Mouse (Mus musculus) myocyte (in vitro differentiated cells): ENCODE measurements around the gene Klk15. TPM values are rescaled to one million over a fixed set of nuclear protein-coding genes. Genes with fewer than 3 reads are reported as not detected.

ENCODE experiments used
- H3K27me3 ChIP-seq: one replicate; pipeline ENCODE4 v1.6.1; 2011; ENCODE audit not compliant: control insufficient read depth, insufficient read depth, insufficient read length
- H3K36me3 ChIP-seq: one replicate; pipeline ENCODE4 v1.6.1; 2011; ENCODE audit not compliant: control insufficient read depth, insufficient read depth
- H3K4me2 ChIP-seq: one replicate; pipeline ENCODE4 v1.6.1; 2011; ENCODE audit warnings: low read depth, control low read depth
- H3K4me3 ChIP-seq: one replicate; pipeline ENCODE4 v1.5.1; 2011; ENCODE audit warnings: mild to moderate bottlenecking, control low read depth, moderate library complexity
- H3K79me2 ChIP-seq: one replicate; pipeline ENCODE4 v1.6.1; 2011; ENCODE audit not compliant: control insufficient read depth, insufficient read depth
- H3ac ChIP-seq: one replicate; pipeline ENCODE4 v1.6.1; 2011; ENCODE audit not compliant: control insufficient read depth, insufficient read length
- CEBPB ChIP-seq: IDR thresholded peaks from 2 replicates; pipeline ENCODE4 v1.6.1; 2011; ENCODE audit warnings: mild to moderate bottlenecking, moderate library complexity; ENCODE audit not compliant: poor library complexity, insufficient read depth, severe bottlenecking
- E2F4 ChIP-seq: IDR thresholded peaks from one replicate; pipeline ENCODE4 v1.6.1; 2011; ENCODE audit warnings: mild to moderate bottlenecking, control low read depth, moderate library complexity; ENCODE audit not compliant: insufficient read depth
- MAX ChIP-seq: IDR thresholded peaks from one replicate; pipeline ENCODE4 v1.6.1; 2011; ENCODE audit warnings: low read depth, mild to moderate bottlenecking, control low read depth
- MYOD1 ChIP-seq, 3 experiments: IDR thresholded peaks; one replicate each; pipeline ENCODE4 v1.6.1; 2011; ENCODE audit warnings: control low read depth in 2 of 3, low read depth in 2 of 3, mild to moderate bottlenecking in 2 of 3, moderate library complexity in 1 of 3; ENCODE audit not compliant: insufficient read length in 2 of 3, control insufficient read depth in 1 of 3
- MYOG ChIP-seq, 3 experiments: IDR thresholded peaks; one replicate each; pipeline ENCODE4 v1.6.1; 2011; ENCODE audit warnings: control low read depth in 2 of 3, low read depth in 2 of 3, mild to moderate bottlenecking in 2 of 3; ENCODE audit not compliant: insufficient read length in 2 of 3, control insufficient read depth in 1 of 3, insufficient read depth in 1 of 3
- POLR2A ChIP-seq: IDR thresholded peaks from one replicate; pipeline ENCODE4 v1.6.1; 2011; ENCODE audit warnings: low read depth, mild to moderate bottlenecking, control low read depth, moderate library complexity; ENCODE audit not compliant: insufficient read length
- POLR2AphosphoS2 ChIP-seq: IDR thresholded peaks from one replicate; pipeline ENCODE4 v1.6.1; 2011; ENCODE audit warnings: low read depth, control low read depth; ENCODE audit not compliant: insufficient read length
- REST ChIP-seq: IDR thresholded peaks from one replicate; pipeline ENCODE4 v1.6.1; 2011; ENCODE audit warnings: mild to moderate bottlenecking, control low read depth, moderate library complexity; ENCODE audit not compliant: insufficient read depth, insufficient read length
- SRF ChIP-seq: IDR thresholded peaks from one replicate; pipeline ENCODE4 v1.6.1; 2011; ENCODE audit warnings: low read depth; ENCODE audit not compliant: control insufficient read depth, insufficient read length
- TCF12 ChIP-seq: IDR thresholded peaks from one replicate; pipeline ENCODE4 v1.6.1; 2011; ENCODE audit warnings: mild to moderate bottlenecking, control low read depth; ENCODE audit not compliant: poor library complexity, insufficient read depth, severe bottlenecking
- TCF3 ChIP-seq: IDR thresholded peaks from one replicate; pipeline ENCODE4 v1.6.1; 2011; ENCODE audit warnings: low read depth, control low read depth; ENCODE audit not compliant: insufficient read length
- USF1 ChIP-seq: IDR thresholded peaks from one replicate; pipeline ENCODE4 v1.6.1; 2011; ENCODE audit warnings: low read depth, mild to moderate bottlenecking, control low read depth, moderate library complexity
- polyA plus RNA-seq: library from polyadenylated mRNA; unstranded; fragments of >200 nt; fragmentation: generic; extraction: Trizol; gene quantifications from one replicate; pipeline ENCODE4 v1.2.1, GENCODE M21; 2012; ENCODE audit warnings: missing spikeins

Klk15 gene
- polyA plus RNA-seq, 1 experiment, result not detected

DNA sequence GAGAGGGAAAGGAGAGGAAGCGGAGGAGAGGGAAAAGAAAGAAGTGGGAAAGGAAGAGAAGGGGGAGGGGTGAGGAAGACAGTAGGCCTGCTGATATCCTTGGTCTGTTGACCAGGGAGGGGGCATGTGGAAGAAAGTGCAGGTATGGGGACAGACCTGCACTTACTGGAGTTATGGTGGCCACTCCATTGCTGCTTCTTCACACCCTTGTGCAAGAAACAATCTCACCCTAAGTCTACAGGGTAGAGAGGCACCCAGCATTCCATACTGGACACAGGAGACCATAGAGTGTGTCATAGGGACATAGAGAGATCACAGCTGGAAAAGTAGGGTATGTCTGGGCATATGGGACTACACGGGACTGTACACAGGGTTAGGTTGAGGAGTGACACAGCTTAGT is 11.6 kb upstream of the Klk15 start:
- TF ChIP-seq USF1 (no peak), MYOG (IDR thresholded peaks at IDR 0.05; ENCODE audit: control insufficient read depth in 1 of 3, insufficient read depth in 1 of 3, insufficient read length in 2 of 3, low read depth in 2 of 3) (no peak), MYOD1 (IDR thresholded peaks at IDR 0.05; ENCODE audit: control insufficient read depth in 1 of 3, insufficient read length in 2 of 3, low read depth in 2 of 3) (no peak), TCF12 (no peak), TCF3 (no peak), E2F4 (no peak), MAX (no peak), SRF (no peak), POLR2AphosphoS2 (no peak), POLR2A (no peak), REST (no peak), CEBPB (no peak)
- no peak overlapping the region for H3K4me3 ChIP-seq
- no peak overlapping the region for H3ac ChIP-seq
- no peaks in the 10 kb centered on the region for H3K27me3 ChIP-seq
- no peaks in the 10 kb centered on the region for H3K79me2 ChIP-seq
- H3K4me2 ChIP-seq, result no peak overlapping the region
- H3K36me3 ChIP-seq, result no peaks in the 10 kb centered on the region

DNA sequence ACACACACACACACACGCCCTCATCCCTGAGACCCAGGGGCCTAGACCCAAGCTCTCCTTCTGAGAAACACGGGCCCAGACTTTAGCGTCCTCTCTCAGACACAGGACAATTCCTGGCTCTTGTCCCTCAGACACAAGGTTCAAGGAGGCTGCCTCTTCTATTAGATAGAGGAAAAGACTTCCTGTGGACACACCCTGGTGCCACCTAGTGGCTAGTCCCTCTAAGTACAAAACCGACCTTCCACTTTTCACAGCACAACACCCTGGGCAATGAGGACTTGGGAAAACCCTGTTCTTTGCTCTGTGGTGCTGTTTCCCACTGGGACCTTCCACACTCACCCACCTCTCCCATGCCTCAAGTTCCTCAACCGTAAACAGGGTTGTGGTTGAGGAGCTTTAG is 7.6 kb upstream of the Klk15 start:
- Histone ChIP-seq H3K36me3 (no peaks in the 10 kb centered on the region), H3K4me2 (no peak overlapping the region), H3K79me2 (no peaks in the 10 kb centered on the region), H3K27me3 (no peaks in the 10 kb centered on the region), H3K4me3 (no peak overlapping the region), H3ac (no peak overlapping the region)
- no peak for TF ChIP-seq REST
- no peak for TF ChIP-seq SRF
- TF ChIP-seq USF1, result no peak
- no peak for TF ChIP-seq MAX
- no peak for TF ChIP-seq TCF12
- no peak for TF ChIP-seq TCF3
- TF ChIP-seq MYOG (IDR thresholded peaks at IDR 0.05; ENCODE audit: control insufficient read depth in 1 of 3, insufficient read depth in 1 of 3, insufficient read length in 2 of 3, low read depth in 2 of 3), result no peak
- no peak for TF ChIP-seq E2F4
- no peak for TF ChIP-seq CEBPB
- TF ChIP-seq POLR2AphosphoS2, result no peak
- no peak for TF ChIP-seq MYOD1 (IDR thresholded peaks at IDR 0.05; ENCODE audit: control insufficient read depth in 1 of 3, insufficient read length in 2 of 3, low read depth in 2 of 3)
- no peak for TF ChIP-seq POLR2A

DNA sequence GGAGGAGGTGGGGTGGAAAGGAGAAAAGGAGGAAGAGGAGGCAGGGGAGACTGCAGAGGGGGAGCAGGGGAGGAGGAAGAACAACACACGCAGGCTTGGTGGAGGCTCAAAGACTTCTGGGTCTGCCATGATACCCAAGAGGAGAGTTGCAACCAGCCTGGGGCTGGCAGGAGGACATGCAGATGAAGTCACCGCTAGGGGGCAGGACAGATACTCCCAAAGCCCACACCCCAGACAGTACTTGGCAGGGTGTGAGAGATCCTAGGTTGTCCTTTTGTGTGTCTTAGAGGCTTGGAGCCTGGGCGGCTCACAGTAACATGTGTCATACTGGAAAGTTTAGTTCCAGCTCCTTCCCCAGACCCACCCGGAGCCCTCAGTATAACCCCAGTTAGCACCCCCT is 5.0 kb upstream of the Klk15 start:
- TF ChIP-seq POLR2A (no peak), REST (no peak), MYOD1 (IDR thresholded peaks at IDR 0.05; ENCODE audit: control insufficient read depth in 1 of 3, insufficient read length in 2 of 3, low read depth in 2 of 3) (no peak), E2F4 (no peak), TCF3 (no peak), SRF (no peak), USF1 (no peak), MYOG (IDR thresholded peaks at IDR 0.05; ENCODE audit: control insufficient read depth in 1 of 3, insufficient read depth in 1 of 3, insufficient read length in 2 of 3, low read depth in 2 of 3) (no peak), MAX (no peak), POLR2AphosphoS2 (no peak), CEBPB (no peak), TCF12 (no peak)
- H3ac ChIP-seq, result no peak overlapping the region

DNA sequence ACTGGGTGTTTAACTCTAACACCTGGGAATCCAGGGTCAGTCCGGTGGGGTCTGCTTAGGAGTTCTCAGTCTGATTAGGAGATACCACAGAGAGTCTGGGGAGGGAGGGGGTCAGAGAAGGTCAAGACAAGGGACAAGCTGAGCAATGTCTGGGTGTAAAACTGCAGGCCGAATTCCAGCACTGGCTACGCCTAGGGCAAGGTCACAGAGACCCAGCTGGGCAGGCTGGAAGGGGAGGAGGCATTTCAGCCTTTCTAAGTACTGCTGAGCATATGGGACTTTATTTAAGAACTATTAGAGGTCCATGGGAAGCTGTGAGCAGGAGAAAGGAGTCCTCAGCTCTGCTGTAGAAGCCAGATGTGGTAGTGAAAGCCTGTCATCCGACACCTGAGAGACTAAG is 1.2 kb upstream of the Klk15 start:
- H3K4me2 ChIP-seq, result no peak overlapping the region
- TF ChIP-seq TCF3 (no peak), E2F4 (no peak), MYOD1 (IDR thresholded peaks at IDR 0.05; ENCODE audit: control insufficient read depth in 1 of 3, insufficient read length in 2 of 3, low read depth in 2 of 3) (no peak), SRF (no peak), CEBPB (no peak), MYOG (IDR thresholded peaks at IDR 0.05; ENCODE audit: control insufficient read depth in 1 of 3, insufficient read depth in 1 of 3, insufficient read length in 2 of 3, low read depth in 2 of 3) (no peak), USF1 (no peak), MAX (no peak), REST (no peak), POLR2A (no peak), TCF12 (no peak), POLR2AphosphoS2 (no peak)
- H3K79me2 ChIP-seq, result no peaks in the 10 kb centered on the region
- H3K4me3 ChIP-seq, result no peak overlapping the region
- no peaks in the 10 kb centered on the region for H3K36me3 ChIP-seq
- no peaks in the 10 kb centered on the region for H3K27me3 ChIP-seq
- no peak overlapping the region for H3ac ChIP-seq

More for the DNA sequence above, 5.0 kb upstream of the Klk15 start:
- Histone ChIP-seq H3K36me3 (no peaks in the 10 kb centered on the region), H3K4me3 (no peak overlapping the region), H3K4me2 (no peak overlapping the region), H3K79me2 (no peaks in the 10 kb centered on the region), H3K27me3 (no peaks in the 10 kb centered on the region)
